Comparison of ENCODE assay signal across 7 mouse cellular contexts in genomic region chr2:121412843-121413386, GRCm38 (mm10). TPM values are rescaled to one million over a fixed set of nuclear protein-coding genes. Genes with fewer than 3 reads are reported as not detected.
DNase-seq lines count a peak whose midpoint lies in the region; ATAC-seq lines count a peak whose summit lies in the region.

No protein-coding gene starts in this region.

- H3K36me3 ChIP-seq in lung, embryonic 16.5 days (ENCODE audit: control insufficient read depth, insufficient read depth, low read length) = peaks cover 2% of the 10 kb centered on the region; the same call in 1 of the 2 replicates
- no peaks in the 10 kb centered on the region; the same call in 1 of the 2 replicates for H3K36me3 ChIP-seq in forebrain, embryonic 11.5 days (ENCODE audit: control insufficient read depth, insufficient read depth, low read length)

- H3K4me3 ChIP-seq in lung, embryonic 16.5 days (ENCODE audit: low read length) = peak overlapping the region; percentile 84
- H3K4me3 ChIP-seq in forebrain, embryonic 11.5 days (ENCODE audit: low read depth, low read length) = peak overlapping the region; percentile 93

- H3K9ac ChIP-seq in lung, embryonic 16.5 days (ENCODE audit: low read length) = peak overlapping the region; percentile 79
- peak overlapping the region; percentile 99 for H3K9ac ChIP-seq in forebrain, embryonic 11.5 days (ENCODE audit: low read length)

- H3K27ac ChIP-seq in lung, embryonic 16.5 days (ENCODE audit: low read length) = peak overlapping the region; percentile 95
- H3K27ac ChIP-seq in forebrain, embryonic 11.5 days (ENCODE audit: low read depth, low read length) = peak overlapping the region; percentile 93

- peak overlapping the region; percentile 69 for H3K4me2 ChIP-seq in lung, embryonic 16.5 days (ENCODE audit: low read depth, low read length)
- peak overlapping the region; percentile 62 for H3K4me2 ChIP-seq in forebrain, embryonic 11.5 days (ENCODE audit: low read depth, low read length, severe bottlenecking)

- ATAC-seq in lung, embryonic 16.5 days (ENCODE audit: low read depth) = peak; percentile 0; the same call in 1 of the 2 replicates
- peak; percentile 19 for ATAC-seq in forebrain, embryonic 11.5 days (replicated peaks; ENCODE audit: low FRiP score)

- H3K27me3 ChIP-seq in lung, embryonic 16.5 days (ENCODE audit: control insufficient read depth, insufficient read depth, low read depth, low read length) = no peaks in the 10 kb centered on the region
- H3K27me3 ChIP-seq in forebrain, embryonic 11.5 days (ENCODE audit: control insufficient read depth, insufficient read depth, low read length) = no peaks in the 10 kb centered on the region

- H3K9me3 ChIP-seq in lung, embryonic 16.5 days (ENCODE audit: control insufficient read depth, low read length) = no peaks in the 10 kb centered on the region
- H3K9me3 ChIP-seq in forebrain, embryonic 11.5 days (ENCODE audit: control insufficient read depth, low read length) = no peaks in the 10 kb centered on the region

- no peak for DNase-seq in lung, adult 18-20 months
- peak; percentile 3 to 4 for DNase-seq in adrenal gland, postnatal 4 days (ENCODE audit: low spot score in 2 of 2)
- DNase-seq in forebrain, embryonic 11.5 days (ENCODE audit: low spot score) = no peak
- DNase-seq in liver = peak; percentile 46
- peak; percentile 30 for DNase-seq in skeletal muscle tissue, adult 2 months (ENCODE audit: low read depth, low spot score)
- DNase-seq in layer of hippocampus, adult 18-20 months (ENCODE audit: low spot score in 2 of 2) = no peak

- WGBS in lung, embryonic 16.5 days = 4% methylated on average over 4 of the region's 4 CpGs
- WGBS in forebrain, embryonic 11.5 days = 9% methylated on average over 4 of the region's 4 CpGs

- peaks cover 17% of the 10 kb centered on the region; the same call in 1 of the 2 replicates for H3K4me1 ChIP-seq in lung, embryonic 16.5 days (replicated peaks; ENCODE audit: control insufficient read depth, insufficient read depth, low read length)
- H3K4me1 ChIP-seq in forebrain, embryonic 11.5 days (replicated peaks; ENCODE audit: control insufficient read depth, insufficient read depth, low read length) = 0 out of 2 replicates have a peak, but pooled peaks cover 2% of the 10 kb centered on the region

RNA-seq across cellular contexts. Expression of gene Pdia3, which starts 0.7 kb away (rescaled TPM):
- polyA plus RNA-seq in lung, embryonic 16.5 days (2015; fragmentation: Nextera tagmentation; extraction: Ambion mirVana) = 806 and 902 TPM in 2 replicates
- 100 to 1,000 TPM; 400 to 403 TPM for total RNA-seq in adrenal gland, postnatal 4 days (2021)
- 407 and 435 TPM in 2 replicates for polyA plus RNA-seq in forebrain, embryonic 11.5 days (2014; fragmentation: Nextera tagmentation; extraction: Ambion mirVana)
- 100 to 1,000 TPM; 189 to 197 TPM for total RNA-seq in layer of hippocampus, adult 18-20 months (2021)

RNA-seq across cellular contexts. Expression of gene Catsper2, which starts 0.7 kb away (rescaled TPM):
- polyA plus RNA-seq in lung, embryonic 16.5 days (2015; fragmentation: Nextera tagmentation; extraction: Ambion mirVana) = 1.9 and 2.0 TPM in 2 replicates
- 1 to 10 TPM; 3.9 to 5.3 TPM for total RNA-seq in adrenal gland, postnatal 4 days (2021)
- polyA plus RNA-seq in forebrain, embryonic 11.5 days (2014; fragmentation: Nextera tagmentation; extraction: Ambion mirVana) = 2.2 and 2.4 TPM in 2 replicates
- 1 to 10 TPM; 3.4 to 4.6 TPM for total RNA-seq in layer of hippocampus, adult 18-20 months (2021)

RNA-seq across cellular contexts. Expression of gene Strc, which starts 25.9 kb away (rescaled TPM):
- not detected in 2 replicates for polyA plus RNA-seq in lung, embryonic 16.5 days (2015; fragmentation: Nextera tagmentation; extraction: Ambion mirVana)
- not detected for total RNA-seq in adrenal gland, postnatal 4 days (2021)
- not detected in 2 replicates for polyA plus RNA-seq in forebrain, embryonic 11.5 days (2014; fragmentation: Nextera tagmentation; extraction: Ambion mirVana)
- under 1 TPM; 0.58 to 0.77 TPM for total RNA-seq in layer of hippocampus, adult 18-20 months (2021)

RNA-seq across cellular contexts. Expression of gene Ell3, which starts 31.2 kb away (rescaled TPM):
- polyA plus RNA-seq in lung, embryonic 16.5 days (2015; fragmentation: Nextera tagmentation; extraction: Ambion mirVana) = 8.0 and 11.1 TPM in 2 replicates
- total RNA-seq in adrenal gland, postnatal 4 days (2021) = 1 to 10 TPM; 1.3 to 2.0 TPM
- 2.7 and 3.2 TPM in 2 replicates for polyA plus RNA-seq in forebrain, embryonic 11.5 days (2014; fragmentation: Nextera tagmentation; extraction: Ambion mirVana)
- total RNA-seq in layer of hippocampus, adult 18-20 months (2021) = not detected

RNA-seq across cellular contexts. Expression of gene Serf2, which starts 36.1 kb away (rescaled TPM):
- 430 and 509 TPM in 2 replicates for polyA plus RNA-seq in lung, embryonic 16.5 days (2015; fragmentation: Nextera tagmentation; extraction: Ambion mirVana)
- 100 to 1,000 TPM; 285 to 301 TPM for total RNA-seq in adrenal gland, postnatal 4 days (2021)
- polyA plus RNA-seq in forebrain, embryonic 11.5 days (2014; fragmentation: Nextera tagmentation; extraction: Ambion mirVana) = 431 and 446 TPM in 2 replicates
- total RNA-seq in layer of hippocampus, adult 18-20 months (2021) = 100 to 1,000 TPM; 141 to 144 TPM

Comparison
In these comparisons a context has a peak if more than half of its experiments do, and no peak if none do; other contexts are left out.
1. DNase-seq: peak in adrenal gland, postnatal 4 days (2 of 2), liver (single experiment) and skeletal muscle tissue, adult 2 months (single experiment); none in lung, adult 18-20 months (0 of 2), forebrain, embryonic 11.5 days (single experiment) and layer of hippocampus, adult 18-20 months (0 of 2).